Mouse (Mus musculus) kidney, adult 2 months (tissue): ENCODE results near the gene Il34.

Experiments used
- CTCF ChIP-seq: fragments of 200-500 bp; conservative IDR thresholded peaks from 2 replicates; pipeline ENCODE4 v1.5.1; 2011; ENCODE audit warnings: low read depth, mild to moderate bottlenecking, control low read depth, low read length, moderate library complexity, mixed read lengths; ENCODE audit not compliant: insufficient read depth, insufficient read length
- POLR2A ChIP-seq: fragments of 200-500 bp; IDR thresholded peaks from one replicate; pipeline ENCODE4 v1.6.1; 2011; ENCODE audit warnings: low read depth, low read length, control low read depth

DNA sequence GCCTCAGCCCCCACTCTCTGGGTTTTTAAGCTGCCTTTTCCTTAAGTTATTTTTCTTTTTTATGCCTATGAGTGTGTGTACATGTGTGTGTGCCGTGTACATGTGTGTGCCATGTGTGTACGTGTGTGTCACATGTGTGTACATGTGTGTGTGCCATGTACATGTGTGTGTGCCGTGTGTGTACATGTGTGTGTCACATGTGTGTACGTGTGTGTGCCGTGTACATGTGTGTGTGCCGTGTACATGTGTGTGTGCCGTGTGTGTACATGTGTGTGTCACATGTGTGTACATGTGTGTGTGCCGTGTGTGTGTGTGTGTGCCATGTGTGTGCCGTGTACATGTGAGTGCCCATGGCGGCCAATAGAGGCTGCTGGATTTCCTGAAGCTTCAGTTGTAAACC lies 60.6 kb downstream of the Il34 start:
- no peak for TF ChIP-seq CTCF
- no peak for TF ChIP-seq POLR2A
